Mouse (Mus musculus) liver, embryonic 11.5 days (tissue): ENCODE results near the gene Ccdc142. TPM values are rescaled to one million over a fixed set of nuclear protein-coding genes. Genes with fewer than 3 reads are reported as not detected.

Source experiments
- ATAC-seq: fragments of 200-750 bp; cut with Nextera tagmentation; replicated peaks from 2 replicates; pipeline ENCODE4 v1.8.0; 2017; ENCODE audit warnings: moderate number of reproducible peaks, mild to moderate bottlenecking, moderate TSS enrichment, moderate library complexity; ENCODE audit not compliant: low FRiP score
- DNase-seq: peaks from one replicate; pipeline ENCODE4 v3.0.0-alpha.2; 2017; ENCODE audit warnings: low spot score
- H3K27ac ChIP-seq: fragments of 300-500 bp; sonication (generic); 2 replicates; pipeline ENCODE4 v1.5.1; 2014; ENCODE audit warnings: mild to moderate bottlenecking, low read depth, low read length, control low read depth
- H3K27me3 ChIP-seq: fragments of 300-500 bp; sonication (generic); replicated peaks from 2 replicates; pipeline ENCODE4 v1.6.1; 2014; ENCODE audit warnings: low read length, mixed read lengths; ENCODE audit not compliant: control insufficient read depth, insufficient read depth
- H3K36me3 ChIP-seq: fragments of 300-500 bp; sonication (generic); 2 replicates; pipeline ENCODE4 v1.6.1; 2014; ENCODE audit warnings: mild to moderate bottlenecking, low read length, moderate library complexity, mixed read lengths; ENCODE audit not compliant: control insufficient read depth, insufficient read depth
- H3K4me1 ChIP-seq: fragments of 300-500 bp; sonication (generic); replicated peaks from 2 replicates; pipeline ENCODE4 v1.6.1; 2014; ENCODE audit warnings: low read length, mixed read lengths; ENCODE audit not compliant: control insufficient read depth, insufficient read depth
- H3K4me2 ChIP-seq: fragments of 300-500 bp; sonication (generic); 2 replicates; pipeline ENCODE4 v1.6.1; 2014; ENCODE audit warnings: mild to moderate bottlenecking, control low read depth, moderate library complexity
- H3K4me3 ChIP-seq: fragments of 300-500 bp; sonication (generic); 2 replicates; pipeline ENCODE4 v1.5.1; 2014; ENCODE audit warnings: low read depth, low read length, control low read depth
- H3K9ac ChIP-seq: fragments of 300-500 bp; sonication (generic); 2 replicates; pipeline ENCODE4 v1.6.1; 2014; ENCODE audit warnings: low read depth, low read length, control low read depth
- H3K9me3 ChIP-seq: fragments of 300-500 bp; sonication (generic); 2 replicates; pipeline ENCODE4 v1.6.1; 2016; ENCODE audit warnings: low read length, inconsistent platforms, mixed read lengths; ENCODE audit not compliant: control insufficient read depth
- WGBS: fragments of 180-500 bp; shearing (Covaris S2); extraction: QIAGEN DNeasy Blood & Tissue Kit; methylation state at CpG from one replicate; pipeline ENCODE4 v1.1.7; 2014; 5-methylcytosine and 5-hydroxymethylcytosine counted together
- polyA plus RNA-seq: library from polyadenylated mRNA; unstranded; fragments of >200 nt; fragmentation: Nextera tagmentation; extraction: Ambion mirVana; gene quantifications from 2 replicates; pipeline ENCODE4 v1.2.1, GENCODE M21; 2014

Ccdc142 gene
- polyA plus RNA-seq, 1 experiment from 2014 or later = 2.5 TPM

- WGBS = 8% methylated on average over 8 of the region's 8 CpGs
- peaks cover 19% of the 10 kb centered on the region for H3K4me1 ChIP-seq
- peak overlapping the region; percentile 36; the same call in 1 of the 2 replicates for H3K4me3 ChIP-seq
- no peaks in the 10 kb centered on the region for H3K36me3 ChIP-seq
- peaks cover 100% of the 10 kb centered on the region for H3K27me3 ChIP-seq
- H3K4me2 ChIP-seq = peak overlapping the region; percentile 53
- H3K9ac ChIP-seq = no peak overlapping the region
- ATAC-seq (no peak), DNase-seq (no peak)
- no peaks in the 10 kb centered on the region for H3K9me3 ChIP-seq
- no peak overlapping the region for H3K27ac ChIP-seq
Measured at GRCm38 (mm10) chr6:83068221-83068620, 33.2 kb upstream of the Ccdc142 start.

GRCm38 (mm10) chr6:83068706-83069487 lies 32.5 kb upstream of the Ccdc142 start:
- peaks cover 99% of the 10 kb centered on the region for H3K27me3 ChIP-seq
- peak overlapping the region; percentile 53 for H3K4me2 ChIP-seq
- no peak overlapping the region for H3K9ac ChIP-seq
- H3K4me1 ChIP-seq = peaks cover 19% of the 10 kb centered on the region
- H3K9me3 ChIP-seq = no peaks in the 10 kb centered on the region
- H3K36me3 ChIP-seq = no peaks in the 10 kb centered on the region
- WGBS = 1% methylated on average over 81 of the region's 81 CpGs
- no peak overlapping the region for H3K27ac ChIP-seq
- peak overlapping the region; percentile 36 for H3K4me3 ChIP-seq
- no peak for ATAC-seq
- no peak for DNase-seq

DNA sequence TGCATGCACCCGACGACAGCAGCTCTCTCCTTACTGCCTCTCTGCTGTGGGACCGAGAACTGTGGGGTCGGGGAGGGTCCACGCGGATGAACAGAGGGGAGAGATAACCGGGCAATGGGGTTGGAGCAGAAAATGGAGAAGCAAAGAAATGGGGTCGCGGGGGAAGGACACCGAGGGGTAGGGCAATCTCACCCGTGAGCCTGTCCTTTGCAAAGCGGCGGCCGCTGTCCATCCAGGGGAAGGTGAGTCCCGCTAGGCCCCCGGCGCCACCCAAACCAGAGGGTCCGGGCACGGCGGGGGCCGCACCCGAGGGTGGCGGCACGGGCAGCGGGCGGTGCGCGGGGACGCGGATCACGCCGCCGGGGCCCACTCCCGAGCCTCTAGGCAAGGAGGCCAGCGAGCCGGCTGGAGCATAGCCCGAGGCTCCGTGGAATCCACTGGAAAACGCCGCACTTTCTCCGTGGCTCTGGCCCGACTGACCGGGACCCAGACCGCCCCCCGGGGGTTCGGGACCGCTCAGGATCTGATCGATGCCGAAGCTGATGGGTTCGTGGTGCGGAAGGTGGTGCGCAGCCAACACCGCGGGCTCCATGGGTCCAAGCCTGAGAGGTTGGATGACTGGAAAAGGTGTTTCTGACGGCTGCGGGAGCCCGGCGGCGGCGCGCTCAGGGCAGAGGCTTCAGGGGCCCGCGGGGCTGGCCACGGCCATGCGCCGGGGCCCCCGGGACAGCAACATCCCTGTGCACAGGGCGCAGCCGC lies 31.7 kb upstream of the Ccdc142 start:
- no peak overlapping the region for H3K27ac ChIP-seq
- ATAC-seq = no peak
- 2% methylated on average over 69 of the region's 69 CpGs for WGBS
- H3K36me3 ChIP-seq = no peaks in the 10 kb centered on the region
- no peak for DNase-seq
- peaks cover 19% of the 10 kb centered on the region for H3K4me1 ChIP-seq
- H3K4me2 ChIP-seq = peak overlapping the region; percentile 37
- H3K27me3 ChIP-seq = peaks cover 99% of the 10 kb centered on the region
- H3K9me3 ChIP-seq = no peaks in the 10 kb centered on the region
- no peak overlapping the region for H3K9ac ChIP-seq
- H3K4me3 ChIP-seq = peak overlapping the region; percentile 31

GRCm38 (mm10) chr6:83070247-83070310 lies 31.3 kb upstream of the Ccdc142 start, which contains the start of gene Tlx2:
Tlx2 (minus strand) TSS chr6:83070293.
- no peak within 1 kb of the TSS for H3K27ac ChIP-seq
- peaks cover 97% of the 10 kb centered on the region for H3K27me3 ChIP-seq
- peaks cover 19% of the 10 kb centered on the region for H3K4me1 ChIP-seq
- 1% methylated on average over 10 of the region's 10 CpGs for WGBS
- no peaks in the 10 kb centered on the region for H3K36me3 ChIP-seq
- H3K9me3 ChIP-seq = no peaks in the 10 kb centered on the region
- ATAC-seq (no peak), DNase-seq (no peak)
- H3K4me2 ChIP-seq = peak within 1 kb of the TSS; percentile 53
- H3K4me3 ChIP-seq = peak within 1 kb of the TSS; percentile 36
- H3K9ac ChIP-seq = no peak within 1 kb of the TSS

DNA sequence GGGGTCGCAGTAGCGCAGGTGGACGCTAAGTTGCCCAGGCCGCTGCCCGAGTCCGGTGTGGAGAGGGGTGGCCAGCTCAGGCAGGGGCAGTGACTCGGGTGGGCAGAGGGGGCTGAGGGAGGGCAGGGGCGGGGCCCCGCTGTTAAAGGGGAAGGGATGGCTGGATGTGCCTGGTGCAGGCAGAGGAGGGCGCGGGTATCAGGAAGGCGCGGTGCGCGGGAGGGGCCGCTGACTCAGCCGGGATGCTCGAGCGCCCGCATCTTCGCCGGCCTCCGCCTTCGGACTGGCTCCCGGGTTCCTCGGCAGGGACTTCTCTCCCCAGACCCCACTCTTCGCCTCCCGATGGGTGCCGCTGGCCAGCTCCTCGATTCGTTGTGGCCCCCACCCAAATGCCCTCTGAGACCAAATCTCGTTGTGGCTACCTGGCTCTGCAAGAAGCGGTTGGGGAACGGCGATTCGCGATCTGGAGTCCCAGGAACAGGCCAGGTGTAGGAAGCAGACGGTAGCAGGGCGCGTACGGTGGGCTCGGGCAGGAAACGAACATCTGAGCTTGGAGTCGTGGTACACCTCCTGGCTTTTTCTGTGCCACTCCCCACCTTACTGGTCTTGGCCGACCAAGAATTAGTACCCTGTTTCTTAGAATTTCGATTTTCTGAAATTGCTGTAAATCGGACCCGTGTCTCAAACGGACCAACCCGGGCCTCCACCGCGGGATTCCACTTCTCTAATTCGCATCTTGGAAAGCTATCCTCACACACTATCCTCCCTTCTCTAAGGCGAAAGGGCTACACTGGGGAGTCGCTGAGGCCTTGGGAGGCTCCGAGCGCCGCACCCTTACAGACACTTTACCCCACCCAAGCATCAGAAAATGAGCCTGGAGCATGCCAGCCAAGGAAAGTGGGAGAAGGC lies 30.8 kb upstream of the Ccdc142 start:
- H3K27me3 ChIP-seq = peaks cover 93% of the 10 kb centered on the region
- H3K36me3 ChIP-seq = no peaks in the 10 kb centered on the region
- H3K9ac ChIP-seq = no peak overlapping the region
- peaks cover 19% of the 10 kb centered on the region for H3K4me1 ChIP-seq
- peak overlapping the region; percentile 31 for H3K4me3 ChIP-seq
- WGBS = 1% methylated on average over 58 of the region's 58 CpGs
- peak; percentile 77 for DNase-seq
- H3K27ac ChIP-seq = no peak overlapping the region
- no peaks in the 10 kb centered on the region for H3K9me3 ChIP-seq
- H3K4me2 ChIP-seq = peak overlapping the region; percentile 39
- no peak for ATAC-seq

DNA sequence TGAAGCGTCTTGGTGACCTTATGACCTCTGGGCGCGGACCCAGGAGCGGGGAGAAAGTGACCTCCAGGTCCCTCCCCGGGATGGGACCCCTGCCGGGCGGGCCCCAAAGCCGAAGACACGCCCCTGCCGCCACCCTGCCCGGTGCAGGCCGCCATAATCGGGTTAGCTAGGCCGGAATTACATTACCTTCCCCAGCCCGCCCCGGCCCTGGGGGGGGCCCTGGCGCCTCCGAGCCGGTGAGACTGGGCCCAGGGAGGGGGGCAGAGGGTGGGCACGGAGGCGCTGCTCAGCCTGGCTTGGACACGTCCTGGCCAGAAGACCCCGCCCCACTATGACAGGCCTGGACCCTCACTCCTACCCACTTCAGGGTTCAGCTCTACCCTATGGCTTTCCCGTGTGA lies 30.2 kb upstream of the Ccdc142 start:
- Histone ChIP-seq H3K9ac (no peak overlapping the region), H3K4me2 (peak overlapping the region; percentile 39; the same call in 1 of the 2 replicates), H3K4me3 (no peak overlapping the region), H3K27ac (no peak overlapping the region), H3K36me3 (no peaks in the 10 kb centered on the region), H3K4me1 (peaks cover 19% of the 10 kb centered on the region), H3K9me3 (no peaks in the 10 kb centered on the region), H3K27me3 (peaks cover 90% of the 10 kb centered on the region)
- no peak for ATAC-seq
- no peak for DNase-seq
- WGBS = 4% methylated on average over 24 of the region's 24 CpGs

DNA sequence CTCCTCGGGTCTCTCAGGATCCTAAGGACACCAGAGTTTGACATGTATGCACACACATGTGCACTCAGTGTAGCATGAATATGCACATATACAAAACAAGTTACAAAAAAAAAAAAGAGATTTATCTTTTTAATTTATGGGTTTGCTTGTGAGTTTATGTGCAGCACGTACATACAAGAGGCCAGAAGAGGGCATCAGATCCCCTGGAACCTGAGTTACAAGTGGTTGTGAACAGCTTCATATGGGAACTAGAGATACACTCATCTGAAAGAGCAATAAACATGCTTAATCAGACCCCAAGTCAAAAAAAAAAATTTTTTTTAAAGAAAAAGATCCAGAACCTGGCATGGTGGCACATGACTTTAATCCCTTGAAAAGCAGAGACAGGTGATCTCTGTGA lies 26.4 kb upstream of the Ccdc142 start:
- no peaks in the 10 kb centered on the region for H3K36me3 ChIP-seq
- no peaks in the 10 kb centered on the region for H3K9me3 ChIP-seq
- no peak overlapping the region for H3K4me2 ChIP-seq
- no peak overlapping the region for H3K27ac ChIP-seq
- WGBS = 31% methylated on average over 2 of the region's 2 CpGs
- ATAC-seq (no peak), DNase-seq (no peak)
- H3K9ac ChIP-seq = no peak overlapping the region
- no peak overlapping the region for H3K4me3 ChIP-seq
- H3K27me3 ChIP-seq = peaks cover 59% of the 10 kb centered on the region
- H3K4me1 ChIP-seq = peaks cover 15% of the 10 kb centered on the region

DNA sequence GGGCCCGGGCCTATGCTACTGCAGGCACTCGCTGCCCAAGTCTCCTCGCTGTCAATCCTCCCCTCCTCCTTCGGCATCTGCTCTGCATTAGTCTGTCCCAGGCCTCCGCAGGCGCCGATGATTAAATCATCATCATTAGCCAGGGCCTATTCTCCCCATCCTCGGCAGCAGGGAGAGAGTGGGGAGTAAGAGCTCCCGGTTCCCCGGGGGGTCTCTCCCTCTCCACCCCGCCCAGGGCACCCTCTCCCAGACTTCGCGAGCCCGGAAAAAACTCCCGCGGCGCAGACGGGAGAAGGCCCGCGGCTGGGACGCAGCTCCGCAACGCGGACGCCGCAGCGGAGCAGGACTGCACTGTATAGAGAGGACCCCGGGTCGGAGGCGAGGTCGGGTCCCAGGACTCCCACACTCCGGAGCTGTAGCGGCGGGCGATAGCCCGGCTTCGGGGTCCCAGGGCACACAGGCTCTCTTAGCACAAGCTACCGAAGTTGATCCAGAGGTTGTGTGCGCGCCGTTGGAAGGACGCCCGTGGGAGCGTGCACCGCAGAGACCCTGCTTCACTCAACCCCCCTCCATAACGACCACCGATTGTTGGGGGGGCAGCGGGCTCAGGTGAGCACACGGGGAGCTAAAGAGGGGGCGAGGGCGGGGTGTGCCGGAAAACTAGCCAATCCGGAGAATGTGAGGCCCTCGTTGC lies 23.6 kb upstream of the Ccdc142 start, which contains the start of gene Pcgf1:
Gene Pcgf1, plus strand, starts transcription at position 240 of the 694 bp plus-strand sequence.
- DNase-seq (no peak), ATAC-seq (peak; percentile 59)
- peaks cover 12% of the 10 kb centered on the region; the same call in 1 of the 2 replicates for H3K36me3 ChIP-seq
- H3K27me3 ChIP-seq = peaks cover 38% of the 10 kb centered on the region
- peak within 1 kb of the TSS; percentile 76 for H3K4me3 ChIP-seq
- H3K9me3 ChIP-seq = no peaks in the 10 kb centered on the region
- H3K4me2 ChIP-seq = peak within 1 kb of the TSS; percentile 96
- peak within 1 kb of the TSS; percentile 79 for H3K9ac ChIP-seq
- peak within 1 kb of the TSS; percentile 81 for H3K27ac ChIP-seq
- WGBS = under 1% methylated on average over 54 of the region's 54 CpGs
- H3K4me1 ChIP-seq = peaks cover 5% of the 10 kb centered on the region
